Comparison of ENCODE assay signal across 21 mouse cellular contexts in genomic region chr11:88602471-88603120, GRCm38 (mm10).
DNase-seq lines count a peak whose midpoint lies in the region; ATAC-seq and TF ChIP-seq lines count a peak whose summit lies in the region.
"Had no signal": no experiment of that assay in that cellular context is flagged by ENCODE, and none has a peak within 500 bp of the region (broad histone marks: within the 10 kb centered on the region; RNA-seq: fewer than 3 reads in every experiment).

No protein-coding gene starts in this region.

- TF ChIP-seq CTCF in lung, postnatal 0 days (IDR thresholded peaks at IDR 0.05), result no peak

- H3K27me3 ChIP-seq in hindbrain, embryonic 13.5 days, result no peaks in the 10 kb centered on the region
- H3K27me3 ChIP-seq in hindbrain, embryonic 11.5 days (ENCODE audit: control insufficient read depth, insufficient read depth, low read length), result no peaks in the 10 kb centered on the region
- H3K27me3 ChIP-seq in lung, postnatal 0 days (replicated peaks; ENCODE audit: insufficient read depth, low read length), result no peaks in the 10 kb centered on the region
- H3K27me3 ChIP-seq: heart, embryonic 15.5 days; liver, embryonic 12.5 days; stomach, embryonic 15.5 days had no signal

- WGBS in hindbrain, embryonic 13.5 days, result 70% methylated on average over 7 of the region's 7 CpGs
- 76% methylated on average over 7 of the region's 7 CpGs for WGBS in hindbrain, embryonic 11.5 days
- WGBS in lung, postnatal 0 days, result 60% methylated on average over 7 of the region's 7 CpGs

- no peak for TF ChIP-seq EP300 in lung, postnatal 0 days (IDR thresholded peaks at IDR 0.05)

- peak overlapping the region; percentile 48; the same call in 1 of the 2 replicates for H3K27ac ChIP-seq in hindbrain, embryonic 13.5 days
- H3K27ac ChIP-seq in hindbrain, embryonic 11.5 days (ENCODE audit: low read depth, low read length), result no peak overlapping the region
- no peak overlapping the region for H3K27ac ChIP-seq in lung, postnatal 0 days (ENCODE audit: low read length)
- H3K27ac ChIP-seq: heart, embryonic 15.5 days; liver, embryonic 12.5 days; stomach, embryonic 15.5 days had no signal

- DNase-seq in adrenal gland, adult (ENCODE audit: inconsistent age in 2 of 2, low spot score in 1 of 2), result peak; percentile 92
- DNase-seq in adrenal gland, postnatal 4 days (ENCODE audit: low spot score in 2 of 2), result no peak
- no peak for DNase-seq in hindbrain, embryonic 11.5 days (ENCODE audit: low spot score)
- DNase-seq in NIH3T3 (ENCODE audit: low read depth), result peak; percentile 71
- DNase-seq in lung, postnatal 0 days (ENCODE audit: low spot score), result no peak
- DNase-seq in spleen, adult 18-20 months, result no peak
- DNase-seq: cerebellum, adult 8-10 months; embryo, embryonic 11 days; heart, adult 11 months; kidney, adult 18-20 months; lung, adult 2 months; lung, postnatal 36 days; right cerebral cortex, postnatal 14 days had no signal

- no peak overlapping the region for H3K4me2 ChIP-seq in hindbrain, embryonic 13.5 days
- no peak overlapping the region for H3K4me2 ChIP-seq in hindbrain, embryonic 11.5 days (replicated peaks; ENCODE audit: low read depth, low read length)
- H3K4me2 ChIP-seq in lung, postnatal 0 days (replicated peaks; ENCODE audit: low read depth, low read length), result no peak overlapping the region
- H3K4me2 ChIP-seq: heart, embryonic 15.5 days; limb, embryonic 12.5 days; liver, embryonic 12.5 days; stomach, embryonic 15.5 days had no signal

- no peak overlapping the region for H3K9ac ChIP-seq in hindbrain, embryonic 13.5 days
- H3K9ac ChIP-seq in hindbrain, embryonic 11.5 days (ENCODE audit: low read depth, low read length), result no peak overlapping the region
- H3K9ac ChIP-seq in lung, postnatal 0 days (replicated peaks; ENCODE audit: low read depth), result no peak overlapping the region
- H3K9ac ChIP-seq: heart, embryonic 15.5 days; limb, embryonic 12.5 days; liver, embryonic 12.5 days; stomach, embryonic 15.5 days had no signal

- no peaks in the 10 kb centered on the region for H3K9me3 ChIP-seq in hindbrain, embryonic 13.5 days
- no peaks in the 10 kb centered on the region for H3K9me3 ChIP-seq in hindbrain, embryonic 11.5 days (ENCODE audit: control insufficient read depth, low read length)
- H3K9me3 ChIP-seq in lung, postnatal 0 days (ENCODE audit: low read length), result no peaks in the 10 kb centered on the region
- H3K9me3 ChIP-seq: heart, embryonic 15.5 days; hindbrain, embryonic 10.5 days; limb, embryonic 12.5 days; liver, embryonic 12.5 days; stomach, embryonic 15.5 days had no signal

- peaks cover 87% of the 10 kb centered on the region for H3K4me1 ChIP-seq in hindbrain, embryonic 13.5 days (replicated peaks)
- peaks cover 18% of the 10 kb centered on the region; the same call in 1 of the 2 replicates for H3K4me1 ChIP-seq in hindbrain, embryonic 11.5 days (replicated peaks; ENCODE audit: control insufficient read depth, insufficient read depth, low read length)
- H3K4me1 ChIP-seq in lung, postnatal 0 days (ENCODE audit: insufficient read depth, low read depth, low read length), result no peaks in the 10 kb centered on the region; the same call in 1 of the 2 replicates

- peaks cover 11% of the 10 kb centered on the region for H3K36me3 ChIP-seq in hindbrain, embryonic 13.5 days
- H3K36me3 ChIP-seq in hindbrain, embryonic 11.5 days (ENCODE audit: control insufficient read depth, insufficient read depth, low read length), result no peaks in the 10 kb centered on the region
- H3K36me3 ChIP-seq in lung, postnatal 0 days (ENCODE audit: insufficient read depth, low read length), result no peaks in the 10 kb centered on the region; the same call in 1 of the 2 replicates
- H3K36me3 ChIP-seq: heart, embryonic 15.5 days; stomach, embryonic 15.5 days had no signal

- no peak overlapping the region for H3K4me3 ChIP-seq in hindbrain, embryonic 13.5 days
- no peak overlapping the region for H3K4me3 ChIP-seq in hindbrain, embryonic 11.5 days (ENCODE audit: low read depth, low read length)
- H3K4me3 ChIP-seq in lung, postnatal 0 days (ENCODE audit: low read depth, low read length), result no peak overlapping the region
- H3K4me3 ChIP-seq: heart, embryonic 15.5 days; hindbrain, embryonic 10.5 days; limb, embryonic 12.5 days; liver, embryonic 12.5 days; stomach, embryonic 15.5 days had no signal

- ATAC-seq in hindbrain, embryonic 13.5 days (ENCODE audit: low FRiP score), result no peak
- no peak for ATAC-seq in hindbrain, embryonic 11.5 days (ENCODE audit: low FRiP score)
- peak; percentile 51 to 60 for ATAC-seq in hematopoietic stem cell, adult 5-6 weeks (replicated peaks in 1 of 2; ENCODE audit: insufficient read depth in 1 of 2, low FRiP score in 2 of 2, low TSS enrichment in 1 of 2, low read depth in 1 of 2, poor library complexity in 2 of 2, severe bottlenecking in 2 of 2)
- ATAC-seq in lung, postnatal 0 days, result no peak
- ATAC-seq: liver, embryonic 12.5 days; midbrain, embryonic 16.5 days had no signal

Comparison
In these comparisons a context has a peak if more than half of its experiments do, and no peak if none do; other contexts are left out.
1. DNase-seq: peak in adrenal gland, adult (2 of 2) and NIH3T3 (single experiment); none in adrenal gland, postnatal 4 days (0 of 2), hindbrain, embryonic 11.5 days (single experiment), lung, postnatal 0 days (single experiment) and spleen, adult 18-20 months (0 of 2).
2. ATAC-seq: peak in hematopoietic stem cell, adult 5-6 weeks (2 of 2); none in hindbrain, embryonic 13.5 days (single experiment), hindbrain, embryonic 11.5 days (single experiment) and lung, postnatal 0 days (single experiment).